Mouse (Mus musculus): ENCODE measurements around the gene Nub1.

DNA sequence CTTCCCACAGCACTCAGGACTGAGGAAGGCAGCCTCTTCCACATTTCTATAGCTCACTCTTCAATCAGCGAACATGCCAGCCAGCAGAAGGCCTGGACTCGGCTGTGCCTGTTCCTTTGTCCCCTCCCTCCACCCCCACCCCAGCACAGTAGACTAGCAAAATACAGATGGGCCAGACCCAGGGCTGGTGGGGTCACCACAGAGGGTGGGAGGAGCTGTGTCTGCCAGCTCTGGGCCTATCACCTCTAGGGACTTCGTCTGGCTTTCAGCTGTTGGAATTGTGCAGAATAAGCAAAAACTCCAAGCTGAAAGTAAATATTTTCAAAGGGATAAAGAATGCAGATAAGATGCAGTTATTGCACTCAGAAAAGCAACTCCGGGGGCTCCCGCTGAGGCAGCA, 39.5 kb downstream of the Nub1 start:
- TF ChIP-seq TAL1 (IDR thresholded peaks at IDR 0.05; ENCODE audit: low read length) (no peak), GATA1 (IDR thresholded peaks at IDR 0.05; ENCODE audit: low read length) (no peak)

Data from erythroblast, embryonic 14.5 days (primary cell).